Mouse (Mus musculus) heart, postnatal 0 days (tissue): ENCODE results near the gene Fgd6. TPM values are rescaled to one million over a fixed set of nuclear protein-coding genes. Genes with fewer than 3 reads are reported as not detected.

Experiments
- ATAC-seq: fragments of 200-750 bp; cut with Nextera tagmentation; 2 replicates; pipeline ENCODE4 v1.8.0; 2017; ENCODE audit warnings: low read depth, moderate number of reproducible peaks, moderate library complexity; ENCODE audit not compliant: insufficient read depth
- DNase-seq: peaks from one replicate; pipeline ENCODE4 v3.0.0-alpha.2; 2016; ENCODE audit warnings: low spot score
- H3K27ac ChIP-seq: fragments of 300-500 bp; sonication (generic); 2 replicates; pipeline ENCODE4 v1.5.1; 2014; ENCODE audit warnings: low read depth, mild to moderate bottlenecking
- H3K27me3 ChIP-seq: fragments of 300-500 bp; sonication (generic); 2 replicates; pipeline ENCODE4 v1.6.1; 2014; ENCODE audit warnings: low read length, mixed read lengths; ENCODE audit not compliant: control insufficient read depth, insufficient read depth
- H3K36me3 ChIP-seq: fragments of 300-500 bp; sonication (generic); replicated peaks from 2 replicates; pipeline ENCODE4 v1.6.1; 2014; ENCODE audit warnings: low read length, mixed read lengths; ENCODE audit not compliant: control insufficient read depth, insufficient read depth
- H3K4me1 ChIP-seq: fragments of 300-500 bp; sonication (generic); 2 replicates; pipeline ENCODE4 v1.6.1; 2014; ENCODE audit warnings: antibody characterized with exemption; ENCODE audit not compliant: control insufficient read depth, insufficient read depth
- H3K4me2 ChIP-seq: fragments of 300-500 bp; sonication (generic); 2 replicates; pipeline ENCODE4 v1.6.1; 2014; ENCODE audit warnings: low read depth, mild to moderate bottlenecking, low read length, moderate library complexity
- H3K4me3 ChIP-seq: fragments of 300-500 bp; sonication (generic); 2 replicates; pipeline ENCODE4 v1.5.1; 2014; ENCODE audit warnings: low read depth, low read length
- H3K9ac ChIP-seq: fragments of 300-500 bp; sonication (generic); replicated peaks from 2 replicates; pipeline ENCODE4 v1.6.1; 2014; ENCODE audit warnings: low read depth, low read length, mixed read lengths
- H3K9me3 ChIP-seq: fragments of 300-500 bp; sonication (generic); replicated peaks from 2 replicates; pipeline ENCODE4 v1.6.1; 2016; ENCODE audit warnings: low read length; ENCODE audit not compliant: control insufficient read depth
- CTCF ChIP-seq: IDR thresholded peaks from 2 replicates; pipeline ENCODE4 v1.5.1; 2016; ENCODE audit warnings: antibody characterized with exemption, control low read depth, low read depth
- EP300 ChIP-seq: IDR thresholded peaks from 2 replicates; pipeline ENCODE4 v1.6.1; 2016; ENCODE audit warnings: antibody characterized with exemption, low read depth
- WGBS: fragments of 180-500 bp; shearing (Covaris S2); extraction: QIAGEN DNeasy Blood & Tissue Kit; methylation state at CpG from one replicate; pipeline ENCODE4 v1.1.7; 2014; 5-methylcytosine and 5-hydroxymethylcytosine counted together
- polyA plus RNA-seq: library from polyadenylated mRNA; unstranded; fragments of >200 nt; fragmentation: Nextera tagmentation; extraction: Ambion mirVana; gene quantifications from 2 replicates; pipeline ENCODE4 v1.2.1, GENCODE M21; 2015
- total RNA-seq: library from RNA; depleted of rRNA; stranded (reverse); fragments of >200 nt; gene quantifications from 2 replicates; pipeline ENCODE4 v1.2.3, GENCODE M21; 2014; ENCODE audit warnings: low replicate concordance

Fgd6 gene
- total and polyA plus RNA-seq, 2 experiments from 2014 or later, result 1.3 to 2.7 TPM

DNA sequence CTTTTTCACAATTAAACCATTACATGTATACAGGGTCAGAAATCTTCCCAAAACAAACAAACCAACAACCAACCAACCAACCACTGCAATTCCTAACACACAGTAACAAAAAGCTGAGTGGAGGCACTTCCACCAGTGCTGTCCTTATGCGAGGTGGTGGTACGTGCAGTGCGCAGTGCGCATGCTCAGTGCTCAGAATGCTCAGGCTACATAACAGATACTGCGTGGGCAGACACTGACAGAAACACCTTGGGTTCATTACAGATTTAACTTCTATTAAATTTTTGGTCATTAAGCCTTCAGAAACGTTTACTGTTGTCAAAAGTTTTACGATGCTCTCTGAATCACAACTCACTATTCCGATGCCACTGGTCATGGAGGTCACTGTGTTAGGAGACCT, 18.3 kb upstream of the Fgd6 start:
- Histone ChIP-seq H3K4me3 (no peak overlapping the region), H3K4me2 (no peak overlapping the region), H3K9ac (no peak overlapping the region), H3K27me3 (no peaks in the 10 kb centered on the region), H3K27ac (no peak overlapping the region), H3K9me3 (no peaks in the 10 kb centered on the region), H3K4me1 (no peaks in the 10 kb centered on the region), H3K36me3 (no peaks in the 10 kb centered on the region)
- ATAC-seq, result no peak
- DNase-seq, result no peak
- 93% methylated on average over 8 of the region's 8 CpGs for WGBS
- no peak for TF ChIP-seq CTCF
- no peak for TF ChIP-seq EP300

DNA sequence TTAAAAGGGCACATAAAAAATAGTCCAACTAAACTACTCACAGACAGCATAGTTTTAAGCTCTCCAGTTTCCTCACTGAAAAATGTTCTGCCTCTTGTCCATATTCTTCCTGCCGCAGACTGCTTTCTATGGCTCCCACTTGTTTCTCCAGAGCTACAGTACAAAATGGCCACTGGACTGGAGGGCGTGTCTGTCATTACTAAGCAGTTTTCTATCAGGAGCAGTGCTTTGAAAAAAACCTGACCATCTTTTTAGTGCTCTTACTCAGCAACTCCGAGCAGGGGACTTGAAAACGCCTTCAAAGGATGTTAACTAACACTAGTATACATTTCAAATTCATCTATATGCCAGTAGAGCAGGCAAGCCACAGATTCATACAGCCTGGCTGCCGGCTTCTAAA, 15.2 kb upstream of the Fgd6 start:
- Histone ChIP-seq H3K4me3 (no peak overlapping the region), H3K4me2 (no peak overlapping the region), H3K4me1 (no peaks in the 10 kb centered on the region), H3K9me3 (no peaks in the 10 kb centered on the region), H3K36me3 (peaks cover 4% of the 10 kb centered on the region; the same call in 1 of the 2 replicates), H3K27me3 (no peaks in the 10 kb centered on the region), H3K9ac (no peak overlapping the region), H3K27ac (no peak overlapping the region)
- WGBS, result 74% methylated on average over 5 of the region's 5 CpGs
- no peak for DNase-seq
- TF ChIP-seq EP300 (no peak), CTCF (no peak)
- no peak for ATAC-seq

GRCm38 (mm10) chr10:94021059-94021458, 14.7 kb upstream of the Fgd6 start:
- TF ChIP-seq EP300, result no peak
- no peak for TF ChIP-seq CTCF
- 78% methylated on average over 4 of the region's 4 CpGs for WGBS
- H3K27me3 ChIP-seq, result no peaks in the 10 kb centered on the region
- no peak overlapping the region for H3K4me2 ChIP-seq
- no peaks in the 10 kb centered on the region for H3K9me3 ChIP-seq
- H3K4me1 ChIP-seq, result no peaks in the 10 kb centered on the region
- DNase-seq, result no peak
- H3K27ac ChIP-seq, result no peak overlapping the region
- no peak for ATAC-seq
- peaks cover 6% of the 10 kb centered on the region; the same call in 1 of the 2 replicates for H3K36me3 ChIP-seq
- H3K4me3 ChIP-seq, result no peak overlapping the region
- no peak overlapping the region for H3K9ac ChIP-seq

DNA sequence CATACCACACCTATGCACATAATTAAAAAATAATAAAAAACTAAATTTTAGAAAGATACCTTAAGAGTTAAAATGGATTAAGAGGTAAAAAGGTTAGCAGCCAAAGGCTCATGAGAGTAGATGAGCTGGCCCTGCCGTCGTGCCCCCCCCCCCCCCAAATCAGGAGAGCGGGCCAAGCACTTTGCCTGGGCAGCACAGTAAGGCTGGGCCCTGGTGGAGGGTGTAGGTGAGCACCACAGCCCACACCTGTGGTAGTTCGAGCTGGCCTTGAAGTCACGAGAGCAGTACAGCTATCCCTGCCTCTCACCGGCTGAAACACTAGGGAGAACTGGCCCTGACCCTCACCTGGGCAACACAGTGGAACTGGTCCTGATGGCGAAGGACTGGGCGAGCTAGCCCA, 10.7 kb upstream of the Fgd6 start:
- ATAC-seq (no peak), DNase-seq (no peak)
- 88% methylated on average over 8 of the region's 8 CpGs for WGBS
- no peaks in the 10 kb centered on the region for H3K27me3 ChIP-seq
- H3K4me1 ChIP-seq, result no peaks in the 10 kb centered on the region
- H3K9me3 ChIP-seq, result no peaks in the 10 kb centered on the region
- H3K27ac ChIP-seq, result no peak overlapping the region
- TF ChIP-seq EP300, result no peak
- TF ChIP-seq CTCF, result no peak
- no peak overlapping the region for H3K4me2 ChIP-seq
- no peak overlapping the region for H3K9ac ChIP-seq
- peaks cover 6% of the 10 kb centered on the region; the same call in 1 of the 2 replicates for H3K36me3 ChIP-seq
- no peak overlapping the region for H3K4me3 ChIP-seq

- Histone ChIP-seq H3K4me3 (no peak overlapping the region), H3K9me3 (no peaks in the 10 kb centered on the region), H3K27ac (no peak overlapping the region), H3K4me2 (no peak overlapping the region), H3K36me3 (peaks cover 6% of the 10 kb centered on the region; the same call in 1 of the 2 replicates), H3K4me1 (peaks cover 11% of the 10 kb centered on the region; the same call in 1 of the 2 replicates), H3K27me3 (no peaks in the 10 kb centered on the region), H3K9ac (no peak overlapping the region)
- no peak for DNase-seq
- 82% methylated on average over 6 of the region's 6 CpGs for WGBS
- ATAC-seq, result no peak
- TF ChIP-seq EP300 (no peak), CTCF (no peak)
These were observed 7.3 kb upstream of the Fgd6 start for GRCm38 (mm10) chr10:94028493-94028892.

DNA sequence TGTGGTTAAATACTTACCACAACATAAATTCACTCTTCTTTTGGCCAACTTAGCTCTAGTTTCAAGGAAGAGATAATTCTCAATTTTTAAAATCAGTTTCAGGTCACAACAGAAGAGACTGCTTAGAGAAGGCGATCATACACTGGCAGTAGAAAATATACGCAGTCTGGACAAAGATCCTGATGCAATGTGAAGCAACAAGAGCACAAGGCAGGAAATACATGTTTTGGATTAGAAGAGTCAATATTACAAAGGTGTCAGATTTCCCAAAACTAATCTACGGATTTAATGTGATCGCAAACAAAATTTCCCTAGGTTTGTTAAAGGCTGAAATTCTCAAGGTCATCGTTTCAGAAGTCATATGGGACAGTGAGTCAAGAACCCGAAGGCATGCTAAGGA, 4.6 kb upstream of the Fgd6 start:
- ATAC-seq (no peak), DNase-seq (no peak)
- Histone ChIP-seq H3K36me3 (no peaks in the 10 kb centered on the region; the same call in 1 of the 2 replicates), H3K4me2 (no peak overlapping the region), H3K9ac (no peak overlapping the region), H3K9me3 (no peaks in the 10 kb centered on the region), H3K27ac (no peak overlapping the region), H3K27me3 (no peaks in the 10 kb centered on the region), H3K4me1 (peaks cover 19% of the 10 kb centered on the region), H3K4me3 (no peak overlapping the region)
- WGBS, result 88% methylated on average over 6 of the region's 6 CpGs
- TF ChIP-seq EP300 (no peak), CTCF (no peak)
